Mouse (Mus musculus) neural tube, embryonic 14.5 days (tissue): Measurements from ENCODE around the gene Dvl2. TPM values are rescaled to one million over a fixed set of nuclear protein-coding genes. Genes with fewer than 3 reads are reported as not detected.

ENCODE experiments used
- ATAC-seq: fragments of 200-750 bp; cut with Nextera tagmentation; 2 replicates; pipeline ENCODE4 v1.8.0; 2017; ENCODE audit warnings: low read depth, mild to moderate bottlenecking, moderate TSS enrichment, moderate library complexity
- H3K27ac ChIP-seq: fragments of 300-500 bp; sonication (generic); 2 replicates; pipeline ENCODE4 v1.5.1; 2014; ENCODE audit warnings: low read depth, mild to moderate bottlenecking, control low read depth, low read length, moderate library complexity, mixed read lengths
- H3K27me3 ChIP-seq: fragments of 300-500 bp; sonication (generic); 2 replicates; pipeline ENCODE4 v1.6.1; 2014; ENCODE audit warnings: low read length; ENCODE audit not compliant: control insufficient read depth, insufficient read depth
- H3K36me3 ChIP-seq: fragments of 300-500 bp; sonication (generic); 2 replicates; pipeline ENCODE4 v1.6.1; 2014; ENCODE audit warnings: low read length, mixed read lengths; ENCODE audit not compliant: control insufficient read depth, insufficient read depth
- H3K4me1 ChIP-seq: fragments of 300-500 bp; sonication (generic); 2 replicates; pipeline ENCODE4 v1.6.1; 2014; ENCODE audit warnings: low read length; ENCODE audit not compliant: control insufficient read depth, insufficient read depth
- H3K4me2 ChIP-seq: fragments of 300-500 bp; sonication (generic); 2 replicates; pipeline ENCODE4 v1.6.1; 2014; ENCODE audit warnings: mild to moderate bottlenecking, low read depth, low read length, control low read depth
- H3K4me3 ChIP-seq: fragments of 300-500 bp; sonication (generic); 2 replicates; pipeline ENCODE4 v1.5.1; 2014; ENCODE audit warnings: low read depth, low read length, control low read depth, mixed read lengths
- H3K9ac ChIP-seq: fragments of 300-500 bp; sonication (generic); replicated peaks from 2 replicates; pipeline ENCODE4 v1.6.1; 2014; ENCODE audit warnings: low read depth, mild to moderate bottlenecking, control low read depth, low read length, mixed read lengths
- H3K9me3 ChIP-seq: fragments of 300-500 bp; sonication (generic); 2 replicates; pipeline ENCODE4 v1.6.1; 2016; ENCODE audit warnings: low read length; ENCODE audit not compliant: control insufficient read depth
- WGBS: fragments of 180-500 bp; shearing (Covaris S2); extraction: QIAGEN DNeasy Blood & Tissue Kit; methylation state at CpG from one replicate; pipeline ENCODE4 v1.1.7; 2014; 5-methylcytosine and 5-hydroxymethylcytosine counted together
- microRNA counts: library from miRNA; unstranded; fragments of <30 nt; microRNA quantifications from one replicate; lab custom pipeline; 2016
- microRNA-seq: library from miRNA; unstranded; fragments of <30 nt; microRNA quantifications from one replicate; pipeline ENCODE4, GENCODE M21; 2016
- polyA plus RNA-seq: library from polyadenylated mRNA; unstranded; fragments of >200 nt; fragmentation: Nextera tagmentation; extraction: Ambion mirVana; gene quantifications from 2 replicates; pipeline ENCODE4 v1.2.1, GENCODE M21; 2014

Gene Dvl2
- polyA plus RNA-seq, 1 experiment from 2014 or later: 19.0 TPM

DNA sequence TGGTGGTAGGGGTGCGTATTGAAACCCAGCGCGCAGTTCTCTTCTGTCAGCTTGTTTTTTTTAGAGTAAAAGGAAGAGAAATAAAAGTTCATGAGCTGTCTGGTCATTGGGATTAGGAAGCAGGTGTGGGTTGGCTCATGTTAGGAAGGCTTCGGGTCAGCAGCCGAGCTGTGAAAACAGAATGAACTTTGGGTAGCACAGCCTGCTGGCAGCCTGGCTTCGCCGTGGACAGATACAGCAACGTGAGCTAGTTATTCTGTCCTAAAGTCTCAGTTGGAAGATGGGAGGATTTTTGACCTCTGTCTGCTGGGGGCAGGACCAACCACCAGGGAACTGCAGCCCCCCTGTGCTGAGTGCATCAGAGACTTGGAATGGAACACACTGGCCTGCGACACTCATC is 57.4 kb downstream of the Dvl2 start:
- H3K27me3 ChIP-seq: no peaks in the 10 kb centered on the region
- H3K9me3 ChIP-seq: no peaks in the 10 kb centered on the region
- H3K27ac ChIP-seq: no peak overlapping the region
- 87% methylated on average over 9 of the region's 9 CpGs for WGBS
- H3K36me3 ChIP-seq: no peaks in the 10 kb centered on the region
- H3K4me3 ChIP-seq: no peak overlapping the region
- no peak overlapping the region for H3K9ac ChIP-seq
- H3K4me2 ChIP-seq: no peak overlapping the region
- no peak for ATAC-seq
- H3K4me1 ChIP-seq: no peaks in the 10 kb centered on the region

DNA sequence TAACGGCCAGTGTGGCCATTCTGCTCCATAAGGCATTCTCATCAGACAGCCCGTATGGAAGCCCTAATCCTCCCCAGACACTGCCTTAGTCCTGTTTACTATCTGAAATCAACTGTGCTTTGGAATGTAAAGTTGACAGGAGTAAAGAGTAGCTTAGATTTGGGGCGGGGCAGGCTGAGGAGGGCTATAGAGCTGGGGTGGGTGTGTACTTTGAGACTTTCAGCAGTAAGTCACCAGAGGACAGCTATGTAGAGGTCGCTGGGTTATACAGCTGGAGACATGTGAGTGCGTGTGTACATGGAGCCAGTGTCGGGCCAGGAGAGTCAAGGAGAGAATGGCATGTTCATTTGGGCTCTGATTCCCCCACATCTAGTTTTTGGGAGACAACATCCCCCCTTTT is 59.5 kb downstream of the Dvl2 start:
- H3K4me2 ChIP-seq: no peak overlapping the region
- WGBS: 65% methylated on average over 6 of the region's 6 CpGs

More for the DNA sequence above, 59.5 kb downstream of the Dvl2 start:
- Histone ChIP-seq H3K27ac (no peak overlapping the region), H3K9me3 (no peaks in the 10 kb centered on the region), H3K4me3 (no peak overlapping the region), H3K9ac (no peak overlapping the region), H3K4me1 (no peaks in the 10 kb centered on the region), H3K27me3 (no peaks in the 10 kb centered on the region), H3K36me3 (no peaks in the 10 kb centered on the region)
- no peak for ATAC-seq

MicroRNAs encoded within 50 kb of the gene (microRNA counts, 519-probe panel; counts per million panel counts)
- microRNA mmu-miR-324-3p (lab: Ali Mortazavi, UCI) (not detected), microRNA mmu-miR-324-5p (lab: Ali Mortazavi, UCI) (4,698 counts per million, percentile 61 among the panel's probes with 10 or more counts)

Small RNA genes within 50 kb of the gene (microRNA-seq; reads per million reads assigned to microRNA genes)
- gene Gm44349 (not detected), gene Mir324 (2,758 reads per million, percentile 86 among the genes with 10 or more reads in this experiment)

Other genes with a start within 250 kb of the Dvl2 start
- gene Polr2a, start 242.0 kb upstream of the Dvl2 start, polyA plus RNA-seq: 23.5 and 30.7 TPM in 2 replicates
- gene Slc35g3, start 238.6 kb upstream of the Dvl2 start, polyA plus RNA-seq: not detected in 2 replicates
- 4.3 and 6.0 TPM in 2 replicates for gene Zbtb4, start 234.7 kb upstream of the Dvl2 start, polyA plus RNA-seq
- 0.78 and 1.3 TPM in 2 replicates for gene Chrnb1, start 204.7 kb upstream of the Dvl2 start, polyA plus RNA-seq
- gene Fgf11, start 198.7 kb upstream of the Dvl2 start, polyA plus RNA-seq: 6.4 and 9.1 TPM in 2 replicates
- gene Tmem102, start 195.0 kb upstream of the Dvl2 start, polyA plus RNA-seq: 0.68 and 0.76 TPM in 2 replicates
- gene Gm39566, start 185.3 kb upstream of the Dvl2 start, polyA plus RNA-seq: not detected in 2 replicates
- gene Spem2, start 182.1 kb upstream of the Dvl2 start, polyA plus RNA-seq: 0.16 TPM in 1 of 2 replicates, not detected in the other
- 0.35 and 0.40 TPM in 2 replicates for gene Spem1, start 178.4 kb upstream of the Dvl2 start, polyA plus RNA-seq
- gene Nlgn2, start 162.8 kb upstream of the Dvl2 start, polyA plus RNA-seq: 24.2 and 31.3 TPM in 2 replicates
- 306 and 377 TPM in 2 replicates for gene Tmem256, start 162.1 kb upstream of the Dvl2 start, polyA plus RNA-seq
- 36.3 and 51.8 TPM in 2 replicates for gene Plscr3, start 154.2 kb upstream of the Dvl2 start, polyA plus RNA-seq
- gene Tnk1, start 141.9 kb upstream of the Dvl2 start, polyA plus RNA-seq: 0.28 TPM in 1 of 2 replicates, not detected in the other
- not detected in 2 replicates for gene Tmem95, start 122.6 kb upstream of the Dvl2 start, polyA plus RNA-seq
- gene Kctd11, start 119.2 kb upstream of the Dvl2 start, polyA plus RNA-seq: 0.80 and 2.0 TPM in 2 replicates
- 0.17 and 0.33 TPM in 2 replicates for gene Acap1, start 105.1 kb upstream of the Dvl2 start, polyA plus RNA-seq
- 7.1 and 7.8 TPM in 2 replicates for gene 2810408A11Rik, start 99.6 kb upstream of the Dvl2 start, polyA plus RNA-seq
- gene Neurl4, start 99.5 kb upstream of the Dvl2 start, polyA plus RNA-seq: 26.2 and 27.8 TPM in 2 replicates
- gene Gps2, start 86.7 kb upstream of the Dvl2 start, polyA plus RNA-seq: 58.5 and 65.4 TPM in 2 replicates
- gene Eif5a, start 78.6 kb upstream of the Dvl2 start, polyA plus RNA-seq: 1,037 and 1,095 TPM in 2 replicates
- gene Ybx2, start 64.8 kb upstream of the Dvl2 start, polyA plus RNA-seq: 5.9 and 11.1 TPM in 2 replicates
- 2.7 and 3.7 TPM in 2 replicates for gene Slc2a4, start 52.4 kb upstream of the Dvl2 start, polyA plus RNA-seq
- gene Cldn7, start 35.8 kb upstream of the Dvl2 start, polyA plus RNA-seq: 0.33 and 0.88 TPM in 2 replicates
- 26.5 and 27.1 TPM in 2 replicates for gene Ctdnep1, start 19.4 kb upstream of the Dvl2 start, polyA plus RNA-seq
- 159 and 175 TPM in 2 replicates for gene Elp5, start 18.1 kb upstream of the Dvl2 start, polyA plus RNA-seq
- 609 and 643 TPM in 2 replicates for gene Gabarap, start 9.5 kb upstream of the Dvl2 start, polyA plus RNA-seq
- 28.8 and 37.8 TPM in 2 replicates for gene Phf23, start 4.8 kb upstream of the Dvl2 start, polyA plus RNA-seq
- 49.5 and 57.2 TPM in 2 replicates for gene Acadvl, start 14.8 kb downstream of the Dvl2 start, polyA plus RNA-seq
- 24.9 and 31.6 TPM in 2 replicates for gene Dlg4, start 16.3 kb downstream of the Dvl2 start, polyA plus RNA-seq
- gene Asgr1, start 53.5 kb downstream of the Dvl2 start, polyA plus RNA-seq: 3.7 TPM in 1 of 2 replicates, not detected in the other
- 0.26 TPM in 1 of 2 replicates, not detected in the other for gene Asgr2, start 92.0 kb downstream of the Dvl2 start, polyA plus RNA-seq
- 0.20 and 0.68 TPM in 2 replicates for gene Mgl2, start 129.7 kb downstream of the Dvl2 start, polyA plus RNA-seq
- gene Clec10a, start 155.6 kb downstream of the Dvl2 start, polyA plus RNA-seq: 1.1 TPM in 1 of 2 replicates, not detected in the other
- 3.0 and 4.0 TPM in 2 replicates for gene Slc16a11, start 212.2 kb downstream of the Dvl2 start, polyA plus RNA-seq
- gene Slc16a13, start 220.5 kb downstream of the Dvl2 start, polyA plus RNA-seq: 10.4 and 13.2 TPM in 2 replicates
- gene Bcl6b, start 229.2 kb downstream of the Dvl2 start, polyA plus RNA-seq: 1.8 and 5.7 TPM in 2 replicates
- gene 0610010K14Rik, start 237.3 kb downstream of the Dvl2 start, polyA plus RNA-seq: 160 and 161 TPM in 2 replicates
- 12.7 and 13.3 TPM in 2 replicates for gene Gm21988, start 239.2 kb downstream of the Dvl2 start, polyA plus RNA-seq
- 389 and 413 TPM in 2 replicates for gene Rnasek, start 239.2 kb downstream of the Dvl2 start, polyA plus RNA-seq